Mouse (Mus musculus) hindbrain, embryonic 11.5 days (tissue): ENCODE data around the gene Agbl4. TPM values are rescaled to one million over a fixed set of nuclear protein-coding genes. Genes with fewer than 3 reads are reported as not detected.

Source experiments
- ATAC-seq: fragments of 200-750 bp; cut with Nextera tagmentation; 2 replicates; pipeline ENCODE4 v1.8.0; 2017; ENCODE audit warnings: mild to moderate bottlenecking, moderate TSS enrichment, moderate library complexity; ENCODE audit not compliant: low FRiP score
- DNase-seq: peaks from one replicate; pipeline ENCODE4 v3.0.0-alpha.2; 2015; ENCODE audit warnings: low spot score
- H3K27ac ChIP-seq: fragments of 300-500 bp; sonication (generic); 2 replicates; pipeline ENCODE4 v1.5.1; 2014; ENCODE audit warnings: mild to moderate bottlenecking, low read depth, low read length
- H3K27me3 ChIP-seq: fragments of 300-500 bp; sonication (generic); 2 replicates; pipeline ENCODE4 v1.6.1; 2014; ENCODE audit warnings: mild to moderate bottlenecking, low read length, moderate library complexity, mixed read lengths; ENCODE audit not compliant: control insufficient read depth, insufficient read depth
- H3K36me3 ChIP-seq: fragments of 300-500 bp; sonication (generic); 2 replicates; pipeline ENCODE4 v1.6.1; 2014; ENCODE audit warnings: mild to moderate bottlenecking, low read length, moderate library complexity, mixed read lengths; ENCODE audit not compliant: control insufficient read depth, insufficient read depth
- H3K4me1 ChIP-seq: fragments of 300-500 bp; sonication (generic); replicated peaks from 2 replicates; pipeline ENCODE4 v1.6.1; 2014; ENCODE audit warnings: low read length, mixed read lengths; ENCODE audit not compliant: control insufficient read depth, insufficient read depth
- H3K4me2 ChIP-seq: fragments of 300-500 bp; sonication (generic); replicated peaks from 2 replicates; pipeline ENCODE4 v1.6.1; 2014; ENCODE audit warnings: mild to moderate bottlenecking, low read depth, low read length
- H3K4me3 ChIP-seq: fragments of 300-500 bp; sonication (generic); 2 replicates; pipeline ENCODE4 v1.5.1; 2014; ENCODE audit warnings: low read depth, low read length
- H3K9ac ChIP-seq: fragments of 300-500 bp; sonication (generic); 2 replicates; pipeline ENCODE4 v1.6.1; 2014; ENCODE audit warnings: low read depth, low read length
- H3K9me3 ChIP-seq: fragments of 300-500 bp; sonication (generic); 2 replicates; pipeline ENCODE4 v1.6.1; 2016; ENCODE audit warnings: low read length; ENCODE audit not compliant: control insufficient read depth
- WGBS: fragments of 180-500 bp; shearing (Covaris S2); extraction: QIAGEN DNeasy Blood & Tissue Kit; methylation state at CpG from one replicate; pipeline ENCODE4 v1.1.7; 2014; 5-methylcytosine and 5-hydroxymethylcytosine counted together
- polyA plus RNA-seq: library from polyadenylated mRNA; unstranded; fragments of >200 nt; fragmentation: Nextera tagmentation; extraction: Ambion mirVana; gene quantifications from 2 replicates; pipeline ENCODE4 v1.2.1, GENCODE M21; 2014

The Agbl4 gene
- polyA plus RNA-seq, 1 experiment from 2014 or later = 1.1 TPM

GRCm38 (mm10) chr4:110529804-110530203 lies 132.3 kb downstream of the Agbl4 start:
- H3K27me3 ChIP-seq = no peaks in the 10 kb centered on the region
- H3K4me3 ChIP-seq = no peak overlapping the region
- WGBS = 84% methylated on average over 4 of the region's 4 CpGs
- no peak overlapping the region for H3K4me2 ChIP-seq
- H3K27ac ChIP-seq = no peak overlapping the region
- H3K36me3 ChIP-seq = no peaks in the 10 kb centered on the region
- ATAC-seq (no peak), DNase-seq (no peak)
- no peaks in the 10 kb centered on the region for H3K9me3 ChIP-seq
- H3K9ac ChIP-seq = no peak overlapping the region
- no peaks in the 10 kb centered on the region for H3K4me1 ChIP-seq

- no peaks in the 10 kb centered on the region for H3K27me3 ChIP-seq
- no peak overlapping the region for H3K4me3 ChIP-seq
- DNase-seq = no peak
- no peaks in the 10 kb centered on the region for H3K4me1 ChIP-seq
- 78% methylated on average over 3 of the region's 3 CpGs for WGBS
- no peaks in the 10 kb centered on the region for H3K9me3 ChIP-seq
- H3K36me3 ChIP-seq = no peaks in the 10 kb centered on the region
- H3K27ac ChIP-seq = no peak overlapping the region
- no peak overlapping the region for H3K4me2 ChIP-seq
- no peak for ATAC-seq
- no peak overlapping the region for H3K9ac ChIP-seq
These were observed 151.8 kb downstream of the Agbl4 start for GRCm38 (mm10) chr4:110549223-110549622.

DNA sequence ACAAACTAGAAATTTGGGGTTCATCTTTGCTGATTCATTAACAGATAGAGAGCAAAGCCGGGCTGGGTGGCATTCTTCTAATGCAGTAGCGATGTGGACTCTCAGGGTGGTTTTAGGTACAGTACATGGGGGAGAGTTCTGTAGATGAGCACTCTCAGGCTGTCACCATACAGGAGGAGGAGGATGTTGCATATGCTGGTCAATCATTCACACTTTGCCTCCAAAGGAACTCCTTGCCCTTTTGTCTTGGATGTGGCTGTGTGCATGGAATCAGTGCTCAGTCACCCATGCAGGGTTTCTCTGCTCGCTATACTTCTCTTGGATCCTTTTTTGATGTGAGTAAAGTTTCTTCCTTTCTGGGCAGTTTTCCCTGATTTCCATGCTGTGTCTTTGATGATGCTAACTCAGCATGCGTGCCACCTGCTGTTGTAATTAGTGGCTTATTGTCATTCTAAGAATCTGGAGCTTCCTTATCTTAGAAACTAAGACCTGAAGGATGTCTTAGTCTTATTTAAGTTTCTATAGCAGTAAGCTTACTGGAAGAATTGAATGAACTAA lies 200.3 kb downstream of the Agbl4 start:
- Histone ChIP-seq H3K9me3 (no peaks in the 10 kb centered on the region), H3K27me3 (no peaks in the 10 kb centered on the region), H3K36me3 (no peaks in the 10 kb centered on the region), H3K4me2 (no peak overlapping the region), H3K27ac (no peak overlapping the region), H3K9ac (no peak overlapping the region), H3K4me3 (no peak overlapping the region), H3K4me1 (no peaks in the 10 kb centered on the region)
- ATAC-seq (no peak), DNase-seq (no peak)
- 33% methylated on average over 4 of the region's 4 CpGs for WGBS

DNA sequence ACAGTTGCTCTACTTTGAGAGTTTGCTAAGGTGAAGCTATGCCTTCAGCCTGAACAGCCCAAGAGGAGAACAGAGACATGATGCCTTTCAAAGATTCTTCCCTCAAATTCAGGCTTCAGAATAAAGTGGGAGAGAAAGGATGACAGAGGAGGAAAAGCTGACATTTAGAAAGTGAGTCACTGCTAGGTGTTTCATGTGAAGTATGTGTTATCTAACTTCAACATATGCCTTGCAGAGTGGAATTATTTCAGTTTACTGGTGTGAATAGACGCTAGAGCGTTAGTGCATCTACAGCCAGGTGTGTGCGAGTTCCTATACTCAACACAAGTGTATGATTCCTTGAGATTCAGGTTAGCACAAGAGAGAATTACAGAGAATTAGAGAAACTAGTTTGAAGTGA lies 244.0 kb downstream of the Agbl4 start:
- H3K27me3 ChIP-seq = no peaks in the 10 kb centered on the region
- WGBS = 94% methylated on average over 3 of the region's 3 CpGs

DNA sequence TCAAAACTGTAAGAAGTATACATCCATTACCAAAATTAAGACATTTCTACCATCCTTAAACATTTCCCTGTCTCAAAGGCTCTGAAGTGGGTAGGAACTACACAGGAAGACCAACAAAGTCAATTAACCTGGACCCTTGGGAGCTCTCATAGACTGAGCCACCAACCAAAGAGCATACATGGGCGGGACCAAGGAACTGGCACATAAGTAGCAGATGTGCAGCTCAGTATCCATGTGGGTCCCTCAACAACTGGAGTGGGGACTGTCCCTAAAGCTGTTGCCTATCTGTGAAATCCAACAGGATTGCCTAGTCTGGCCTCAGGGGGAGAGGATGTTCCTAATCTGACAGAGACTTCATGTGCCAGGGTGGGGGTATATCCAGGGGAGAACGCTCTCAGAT lies 265.5 kb downstream of the Agbl4 start:
- no peaks in the 10 kb centered on the region for H3K9me3 ChIP-seq
- ATAC-seq (no peak), DNase-seq (no peak)
- H3K27me3 ChIP-seq = no peaks in the 10 kb centered on the region
- no peaks in the 10 kb centered on the region for H3K36me3 ChIP-seq
- H3K9ac ChIP-seq = no peak overlapping the region
- H3K4me2 ChIP-seq = no peak overlapping the region
- WGBS = 77% methylated on average over 2 of the region's 2 CpGs
- no peaks in the 10 kb centered on the region for H3K4me1 ChIP-seq
- no peak overlapping the region for H3K4me3 ChIP-seq
- no peak overlapping the region for H3K27ac ChIP-seq

More for the DNA sequence above, 244.0 kb downstream of the Agbl4 start:
- Histone ChIP-seq H3K4me2 (no peak overlapping the region), H3K9ac (no peak overlapping the region), H3K4me1 (no peaks in the 10 kb centered on the region), H3K27ac (no peak overlapping the region), H3K4me3 (no peak overlapping the region), H3K36me3 (no peaks in the 10 kb centered on the region), H3K9me3 (no peaks in the 10 kb centered on the region)
- ATAC-seq (no peak), DNase-seq (no peak)

- H3K9me3 ChIP-seq = no peaks in the 10 kb centered on the region
- 85% methylated on average over 1 of the region's 1 CpGs for WGBS
- no peaks in the 10 kb centered on the region for H3K4me1 ChIP-seq
- no peak overlapping the region for H3K4me2 ChIP-seq
- ATAC-seq (no peak), DNase-seq (no peak)
- no peaks in the 10 kb centered on the region for H3K36me3 ChIP-seq
- H3K27ac ChIP-seq = no peak overlapping the region
- H3K27me3 ChIP-seq = no peaks in the 10 kb centered on the region
- no peak overlapping the region for H3K9ac ChIP-seq
- no peak overlapping the region for H3K4me3 ChIP-seq
These were observed 276.7 kb downstream of the Agbl4 start for GRCm38 (mm10) chr4:110674121-110674520.

DNA sequence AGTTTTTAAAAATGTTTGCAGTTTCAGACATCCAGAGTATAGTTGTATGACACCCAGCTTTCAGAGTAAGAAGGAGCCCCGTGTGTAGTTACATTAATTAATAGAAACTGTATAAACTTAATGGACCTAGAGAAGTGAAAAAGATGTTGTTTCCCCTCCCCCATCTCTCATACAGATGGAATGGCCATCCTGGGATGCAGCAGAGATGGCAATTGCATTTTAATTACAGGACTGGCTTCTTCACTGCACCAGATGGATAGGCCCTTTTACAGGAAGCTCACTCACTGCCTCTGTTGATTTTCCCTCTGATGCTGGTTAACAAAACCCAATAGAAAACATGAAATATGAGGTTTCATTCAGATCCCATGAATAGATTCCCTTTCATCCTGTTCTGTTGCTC lies 337.7 kb downstream of the Agbl4 start:
- DNase-seq = no peak
- H3K4me3 ChIP-seq = no peak overlapping the region
- no peak overlapping the region for H3K9ac ChIP-seq
- H3K36me3 ChIP-seq = no peaks in the 10 kb centered on the region
- ATAC-seq = no peak
- H3K27me3 ChIP-seq = no peaks in the 10 kb centered on the region
- no peaks in the 10 kb centered on the region for H3K9me3 ChIP-seq
- no peaks in the 10 kb centered on the region for H3K4me1 ChIP-seq
- H3K4me2 ChIP-seq = no peak overlapping the region
- 83% methylated on average over 1 of the region's 1 CpGs for WGBS
- H3K27ac ChIP-seq = no peak overlapping the region

GRCm38 (mm10) chr4:110757941-110758340 lies 360.5 kb downstream of the Agbl4 start:
- no peak overlapping the region for H3K27ac ChIP-seq
- H3K4me3 ChIP-seq = no peak overlapping the region
- ATAC-seq (no peak), DNase-seq (no peak)
- H3K36me3 ChIP-seq = no peaks in the 10 kb centered on the region
- no peak overlapping the region for H3K9ac ChIP-seq
- no peaks in the 10 kb centered on the region for H3K27me3 ChIP-seq
- no peak overlapping the region for H3K4me2 ChIP-seq
- H3K4me1 ChIP-seq = no peaks in the 10 kb centered on the region
- H3K9me3 ChIP-seq = no peaks in the 10 kb centered on the region
- WGBS = 90% methylated on average over 2 of the region's 2 CpGs

DNA sequence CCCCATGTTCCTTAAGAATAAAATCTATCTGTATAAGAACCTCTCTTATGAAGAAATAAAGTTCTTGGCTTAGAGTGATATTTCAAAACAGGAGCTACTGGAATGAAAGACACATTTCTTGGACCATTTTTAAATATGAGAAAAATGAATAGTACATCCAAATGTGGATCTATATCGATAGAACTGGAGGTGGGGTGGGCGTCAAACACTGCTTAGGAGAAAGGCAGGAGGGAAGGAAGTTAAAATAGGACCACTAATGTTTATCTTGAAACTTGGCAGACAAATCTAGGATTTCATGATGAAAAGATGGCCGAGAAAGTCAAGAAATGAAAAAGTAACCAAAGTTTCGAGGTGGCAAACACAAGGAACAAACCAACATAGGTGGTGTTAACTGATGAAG lies 391.1 kb downstream of the Agbl4 start:
- H3K4me1 ChIP-seq = no peaks in the 10 kb centered on the region
- H3K36me3 ChIP-seq = no peaks in the 10 kb centered on the region
- H3K4me3 ChIP-seq = no peak overlapping the region
- ATAC-seq (no peak), DNase-seq (no peak)
- no peaks in the 10 kb centered on the region for H3K27me3 ChIP-seq
- WGBS = 84% methylated on average over 4 of the region's 4 CpGs
- no peaks in the 10 kb centered on the region for H3K9me3 ChIP-seq
- no peak overlapping the region for H3K4me2 ChIP-seq
- H3K9ac ChIP-seq = no peak overlapping the region
- no peak overlapping the region for H3K27ac ChIP-seq
